Mouse (Mus musculus) mouse trophoblast stem cell (cell line): Measurements from ENCODE around the gene Mcee.

Experiments
- in situ Hi-C, 2 experiments: fragments of 300-500 bp; cut with MseI, MboI; formaldehyde crosslinking; loops; 2 replicates in 1 of 2; 3 replicates in 1 of 2; pipeline ENCODE4 v1.15.1; 2025

Gene Mcee

DNA sequence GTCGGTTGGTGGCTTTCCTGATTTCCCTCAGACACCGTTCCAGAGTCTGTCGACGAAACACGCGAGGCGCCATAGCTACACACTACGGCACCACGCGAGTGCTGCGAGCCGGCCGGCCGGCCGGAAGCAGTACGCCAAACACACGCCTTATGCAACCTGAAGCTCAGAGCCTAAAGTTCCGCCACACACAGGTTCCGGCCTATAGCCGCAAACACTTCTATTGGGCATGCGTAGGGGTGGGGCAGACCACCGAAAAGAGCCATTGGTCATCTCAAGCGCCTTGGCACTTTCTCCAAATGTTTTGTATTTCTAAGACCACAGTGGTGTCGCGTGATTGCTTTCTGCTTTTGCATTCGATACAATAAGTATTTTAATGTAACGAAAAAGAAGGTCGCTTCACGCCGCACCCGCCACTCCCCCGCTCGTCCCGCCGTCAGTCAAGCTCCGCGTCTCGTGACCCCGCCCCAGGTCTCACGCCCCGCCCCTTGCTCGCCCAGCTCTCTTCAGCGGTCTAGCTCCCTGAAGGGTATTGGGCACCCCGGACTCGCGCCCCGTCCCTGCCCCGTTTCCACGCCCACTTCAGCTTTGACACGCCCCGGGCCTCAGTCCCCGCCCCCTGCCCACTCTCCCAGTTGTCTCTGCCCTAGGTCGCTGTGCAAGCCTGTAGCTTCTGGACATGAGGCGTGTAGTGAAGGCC, at the start of gene Mcee, which contains the start of gene Mphosph10:
TSS of gene Mcee (plus strand) at position 486 of the 697 bp plus-strand sequence.
TSS of gene Mphosph10 (minus strand) at position 147 of the 697 bp plus-strand sequence.
- in situ Hi-C loops = no loop called here

DNA sequence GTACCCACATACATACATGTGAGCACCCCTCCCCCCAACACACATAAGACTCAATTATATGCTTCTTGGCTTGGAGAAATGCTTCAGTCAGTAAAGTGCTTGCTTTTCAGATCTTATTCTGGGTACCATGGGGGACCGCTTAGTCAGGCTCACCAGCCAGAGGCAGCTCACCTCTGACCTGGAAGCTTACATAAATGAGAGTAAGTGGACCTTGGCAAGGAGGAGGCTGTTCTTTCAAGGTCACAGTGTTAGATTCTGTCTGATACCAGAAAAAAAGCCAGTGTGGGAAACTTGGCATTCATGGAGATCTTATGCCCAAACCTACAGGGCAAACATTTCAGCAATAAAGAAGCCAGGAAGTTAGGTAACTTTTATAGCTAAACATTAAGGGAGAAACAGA, 44.6 kb upstream of the Mcee start:
- in situ Hi-C loops = no loop called here

DNA sequence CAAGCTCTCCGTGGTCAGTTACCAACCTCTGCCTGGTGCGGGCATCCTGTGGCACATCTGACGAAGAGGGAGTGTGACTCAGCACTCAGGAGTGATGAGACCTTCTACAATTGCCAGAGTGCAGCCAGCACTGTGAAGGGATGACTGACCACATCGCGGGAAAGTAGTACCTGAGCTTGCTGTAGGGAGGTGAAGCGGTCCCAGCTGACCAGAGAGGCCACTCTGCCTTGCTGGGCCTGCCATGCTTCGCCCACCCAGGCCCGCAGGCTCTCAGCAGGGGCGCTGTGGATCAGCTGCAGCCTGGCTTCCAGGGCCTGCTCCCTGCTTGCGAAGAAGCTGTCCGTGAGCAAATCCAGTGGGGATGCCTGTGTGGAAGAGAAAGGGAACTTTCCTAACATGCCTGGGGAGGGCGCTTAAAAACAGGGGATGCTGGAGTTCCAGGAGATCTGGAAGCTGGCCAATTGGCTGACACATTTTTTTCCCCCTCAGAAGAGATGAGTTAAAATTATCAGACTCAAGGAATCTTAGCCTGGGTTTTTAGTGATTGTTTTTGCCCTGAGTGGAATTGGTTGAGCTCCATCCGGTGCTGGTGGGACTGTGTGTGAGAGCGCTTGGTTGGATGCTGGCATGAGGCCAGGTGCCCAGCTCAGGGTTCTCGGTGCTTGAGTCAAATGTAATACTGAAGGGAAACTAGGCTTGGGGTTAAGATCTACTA, 43.1 kb upstream of the Mcee start:
- in situ Hi-C loops = no loop called here

- in situ Hi-C loops = no loop called here
These were observed 41.3 kb upstream of the Mcee start for GRCm38 (mm10) chr7:64351087-64351486.

GRCm38 (mm10) chr7:64354206-64354605, 38.2 kb upstream of the Mcee start:
- in situ Hi-C loops = no loop called here

GRCm38 (mm10) chr7:64356661-64357060, 35.7 kb upstream of the Mcee start:
- in situ Hi-C loops = no loop called here

DNA sequence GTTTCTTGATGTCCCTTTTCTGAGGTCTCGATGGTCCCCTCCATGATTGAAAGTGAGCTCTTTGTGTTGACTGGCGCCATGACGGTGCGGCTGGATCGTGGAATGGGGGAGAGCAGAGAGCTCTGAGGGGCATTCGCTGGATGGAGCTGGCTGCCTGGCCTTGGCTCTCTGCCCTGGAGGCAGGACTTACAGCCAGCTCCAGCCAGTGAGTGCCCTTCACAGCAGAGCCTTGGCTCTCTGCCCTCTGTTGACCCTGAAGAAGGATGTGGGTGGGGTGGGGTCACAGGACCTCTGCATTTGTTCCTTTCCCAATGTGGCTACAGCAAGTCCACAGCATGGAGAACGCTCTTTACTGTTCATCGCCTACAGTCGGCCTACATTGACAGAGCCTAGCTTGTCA, 35.0 kb upstream of the Mcee start:
- in situ Hi-C loops = no loop called here

DNA sequence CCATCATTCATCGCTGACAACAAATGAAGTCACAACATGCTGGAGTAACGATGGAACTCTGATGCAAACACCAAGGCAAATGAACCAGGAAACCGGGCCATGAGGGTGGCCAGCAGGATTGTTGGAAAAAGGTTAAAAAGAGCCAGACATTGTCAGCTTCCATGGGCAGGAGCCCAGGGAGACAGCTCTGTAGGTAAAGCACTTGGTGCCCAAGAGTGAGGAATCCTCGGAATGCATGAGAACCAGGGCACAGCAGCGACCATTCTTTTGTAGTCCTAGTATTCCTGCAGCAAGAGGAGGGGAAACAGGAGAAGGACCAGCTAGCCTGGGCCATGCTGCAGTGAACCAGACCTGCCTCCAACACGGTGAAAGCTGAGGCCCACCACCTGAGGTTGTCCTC, 33.7 kb upstream of the Mcee start:
- in situ Hi-C loops = no loop called here

DNA sequence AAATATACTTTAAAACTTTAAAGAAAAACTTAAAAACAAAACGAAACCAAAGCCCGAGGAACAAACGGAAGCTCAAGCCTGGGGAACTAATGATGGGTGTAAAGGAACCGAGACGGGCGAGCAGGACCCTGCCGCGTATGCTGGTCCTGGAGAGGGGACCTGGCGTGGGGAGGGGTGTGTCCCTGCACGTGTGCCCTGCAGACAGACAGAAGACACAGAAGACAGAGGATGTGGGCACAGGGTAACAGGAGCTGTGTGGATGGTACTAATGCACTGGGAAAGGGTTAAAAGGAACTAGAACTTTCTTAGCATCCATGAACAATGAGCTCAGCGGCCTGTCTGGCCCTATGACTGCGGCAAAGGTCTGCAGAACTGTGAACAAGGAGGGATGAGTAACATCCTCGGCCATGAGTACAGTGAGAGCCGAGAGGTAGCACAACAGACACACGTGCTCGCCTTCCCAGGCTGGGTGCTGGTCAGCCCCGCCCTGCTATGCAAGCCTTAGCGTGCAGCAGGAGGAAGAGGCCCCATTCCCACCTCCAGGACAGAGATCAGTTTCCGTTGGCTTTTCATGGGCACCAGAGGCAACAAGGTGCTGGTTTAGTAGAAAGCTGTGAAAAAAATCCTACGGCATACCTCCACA, 32.3 kb upstream of the Mcee start:
- in situ Hi-C loops = no loop called here

DNA sequence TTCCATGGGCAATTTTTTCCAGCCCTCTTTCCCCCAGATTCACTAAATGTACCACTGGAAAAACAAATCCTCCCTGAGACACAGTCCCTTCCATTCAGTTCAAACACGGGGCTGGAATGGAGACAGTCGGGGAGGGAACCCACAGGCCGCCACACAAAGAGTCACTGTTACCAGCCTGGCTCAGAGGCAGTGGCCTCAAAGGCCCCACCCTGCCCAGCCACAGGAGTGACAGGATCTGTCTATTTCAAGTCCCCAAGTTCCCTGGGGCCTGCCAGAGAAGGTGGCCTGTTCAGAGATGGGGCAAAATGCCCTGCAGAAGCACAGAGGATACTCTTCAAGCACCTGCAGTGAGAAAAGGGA, 31.8 kb upstream of the Mcee start:
- in situ Hi-C loops = no loop called here

- in situ Hi-C loops = no loop called here
These were observed 26.5 kb upstream of the Mcee start for GRCm38 (mm10) chr7:64365863-64366262.

DNA sequence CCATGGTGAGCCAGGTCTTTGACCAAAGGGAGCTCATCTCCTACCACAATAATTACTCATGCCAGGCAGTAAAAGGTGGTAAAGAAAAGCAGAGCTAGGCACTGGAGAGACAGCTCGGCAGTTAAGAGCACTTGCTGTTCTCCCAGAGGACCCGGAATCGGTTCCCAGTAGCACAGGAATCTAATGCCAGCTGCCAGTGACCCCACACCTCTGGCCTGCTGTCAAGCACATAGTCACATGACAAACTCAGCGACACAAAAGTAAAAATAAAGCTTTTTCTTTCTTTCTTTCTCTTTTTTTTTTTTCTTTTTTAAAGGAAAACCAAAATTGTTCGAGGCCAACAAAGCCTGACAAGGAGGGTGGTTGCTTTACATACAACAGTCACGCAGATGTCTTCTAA, 22.6 kb upstream of the Mcee start:
- in situ Hi-C loops = no loop called here

DNA sequence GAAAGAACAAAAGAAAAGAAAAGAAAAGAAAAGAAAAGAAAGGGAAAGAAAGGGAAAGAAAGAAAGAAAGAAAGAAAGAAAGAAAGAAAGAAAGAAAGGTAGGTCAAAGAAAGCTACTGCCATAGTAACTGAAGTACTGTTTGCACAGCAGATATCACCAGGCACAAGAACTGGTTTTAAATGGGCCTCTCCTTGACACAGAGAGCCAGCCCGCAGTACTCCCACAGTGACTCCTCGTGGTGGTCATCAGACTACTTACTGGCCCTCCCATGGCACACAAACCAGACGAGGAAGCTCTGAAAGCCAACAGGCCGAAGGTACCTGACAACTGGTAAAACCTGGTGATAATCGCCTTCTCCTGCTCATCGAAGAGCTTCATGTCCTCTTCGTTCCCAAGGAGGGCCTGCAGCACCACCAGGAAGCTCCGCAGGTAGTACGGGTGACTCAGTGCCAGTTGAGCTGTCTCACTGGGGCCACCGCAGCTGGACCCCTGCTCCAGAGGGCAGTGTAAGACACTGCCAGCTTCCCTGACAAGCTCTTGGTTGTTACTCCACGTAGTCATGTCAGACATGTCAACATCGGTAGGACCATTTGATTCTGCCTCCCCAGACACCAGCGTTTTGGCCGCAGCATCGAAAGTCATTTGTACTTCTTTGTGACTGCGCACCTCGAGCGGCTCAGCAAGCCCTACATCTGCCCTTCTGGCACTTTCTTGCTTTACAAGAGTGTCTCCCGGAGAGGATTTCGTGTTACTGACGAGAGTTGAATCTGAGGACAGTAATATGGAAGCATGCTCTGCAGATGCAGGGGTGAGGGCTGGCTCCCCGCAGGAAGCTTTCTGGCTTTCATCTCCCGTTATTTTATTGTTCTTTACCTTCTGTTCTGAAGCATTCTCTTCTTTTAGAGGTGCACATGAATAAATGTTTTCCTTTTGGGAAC, 20.2 kb upstream of the Mcee start:
- in situ Hi-C loops = no loop called here

DNA sequence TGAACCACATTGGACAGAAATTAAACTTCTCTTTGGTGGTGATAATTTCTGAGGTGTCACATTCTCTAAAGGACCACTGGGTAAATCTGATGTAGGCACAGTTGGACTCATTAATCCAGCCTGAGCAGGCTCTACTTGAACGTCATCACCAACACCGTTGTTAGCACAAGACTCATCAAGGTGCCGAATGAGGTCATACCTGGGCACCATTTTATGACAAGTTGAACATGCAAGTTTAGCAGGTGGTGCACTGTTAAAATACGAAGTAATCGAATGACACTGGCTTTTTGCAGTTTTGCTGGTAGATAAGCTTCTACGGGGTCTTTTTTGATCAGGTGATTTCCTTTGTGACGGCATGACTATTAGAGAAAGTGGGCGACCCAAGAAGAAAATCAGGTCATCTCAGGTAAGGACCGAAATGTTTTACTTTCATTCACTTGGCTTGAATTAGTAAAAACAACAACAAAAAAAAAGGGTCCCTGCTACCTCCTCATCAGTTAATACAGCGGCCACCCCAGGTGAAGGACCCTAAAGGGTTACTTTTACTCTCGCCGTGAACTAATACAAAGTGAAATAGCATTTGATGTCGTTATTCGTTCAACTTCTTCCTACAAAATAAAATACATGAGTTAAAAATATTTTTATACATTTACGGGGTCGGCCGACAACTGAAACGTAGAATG, 19.1 kb upstream of the Mcee start:
- in situ Hi-C loops = no loop called here

DNA sequence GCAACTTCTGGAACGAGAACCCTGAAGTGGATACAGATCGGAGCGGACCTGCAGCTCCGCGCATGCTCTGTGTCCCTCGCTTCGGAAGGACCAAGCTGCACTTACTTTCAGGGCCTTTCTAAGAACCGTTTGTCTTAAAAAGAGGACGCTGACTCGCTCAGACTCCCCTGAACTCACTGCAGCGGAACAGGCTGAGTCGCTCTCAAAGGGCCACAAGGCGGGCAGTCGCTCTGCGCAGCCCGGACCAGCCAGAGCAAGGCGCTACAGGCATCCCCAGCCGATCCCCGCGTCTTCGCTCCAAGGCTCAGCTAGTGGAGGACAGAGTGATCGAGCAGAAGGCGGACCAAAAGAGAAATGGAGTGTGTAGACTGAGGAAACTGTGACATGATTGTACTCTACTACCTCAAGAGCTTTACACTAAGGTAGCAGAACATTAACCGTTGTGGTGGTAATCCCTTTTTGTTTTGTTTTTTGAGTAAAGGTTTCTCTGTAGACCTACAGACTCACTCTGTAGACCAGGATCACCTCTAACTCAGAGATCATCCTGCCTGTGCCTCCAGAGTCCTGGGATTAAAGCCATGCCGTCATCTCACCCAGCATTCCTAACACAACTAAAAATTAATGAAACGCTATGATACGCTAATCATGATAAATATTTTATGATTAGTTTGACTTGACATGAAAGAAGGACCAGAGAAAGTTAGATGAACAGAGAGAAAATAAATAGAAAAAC, 18.4 kb upstream of the Mcee start, which contains the start of gene Fan1:
TSS of gene Fan1 (minus strand) at position 266 of the 733 bp plus-strand sequence.
- in situ Hi-C loops = no loop called here

GRCm38 (mm10) chr7:64391479-64391878, 928 bp upstream of the Mcee start:
- in situ Hi-C loops = no loop called here

DNA sequence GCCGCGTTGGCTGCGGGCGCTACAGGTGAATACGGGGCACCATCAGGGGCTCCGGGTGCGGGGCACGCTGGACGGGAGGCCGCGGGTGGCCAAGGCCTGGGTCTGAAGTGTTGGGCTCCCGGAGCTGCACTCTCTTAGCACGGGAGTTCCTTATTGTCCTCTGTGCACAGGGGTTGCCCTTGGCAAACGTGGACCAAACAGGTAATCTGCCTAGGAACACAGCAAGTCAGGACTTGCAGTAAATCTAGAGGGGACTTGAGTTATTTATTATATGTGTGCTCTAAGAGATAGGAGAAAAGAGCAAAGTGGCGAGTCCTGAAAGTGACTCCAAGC, 378 bp downstream of the Mcee start:
- in situ Hi-C loops = no loop called here

DNA sequence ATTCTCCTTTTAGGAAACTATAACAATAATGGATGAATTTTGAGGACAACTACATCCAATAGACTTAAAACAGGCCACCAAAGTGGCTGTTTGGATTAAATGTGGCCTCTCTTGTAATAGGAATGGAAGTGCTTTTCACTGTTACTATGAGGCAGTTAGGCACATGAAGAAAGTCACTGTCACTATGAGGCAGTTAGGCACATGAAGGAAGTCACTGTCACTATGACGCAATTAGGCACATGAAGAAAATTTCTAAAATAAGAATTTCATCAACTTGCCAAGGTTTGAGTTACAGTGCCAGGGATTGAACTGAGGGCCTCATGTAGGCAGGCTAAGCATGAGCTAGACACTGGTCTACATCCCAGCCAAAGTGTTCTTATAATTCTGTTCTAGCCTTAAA, 8.3 kb downstream of the Mcee start:
- in situ Hi-C loops = loop anchor here in 1 of 2 experiments (25.0 kb wide), 1 partner anchor 337 kb away; no protein-coding TSS in a partner anchor

DNA sequence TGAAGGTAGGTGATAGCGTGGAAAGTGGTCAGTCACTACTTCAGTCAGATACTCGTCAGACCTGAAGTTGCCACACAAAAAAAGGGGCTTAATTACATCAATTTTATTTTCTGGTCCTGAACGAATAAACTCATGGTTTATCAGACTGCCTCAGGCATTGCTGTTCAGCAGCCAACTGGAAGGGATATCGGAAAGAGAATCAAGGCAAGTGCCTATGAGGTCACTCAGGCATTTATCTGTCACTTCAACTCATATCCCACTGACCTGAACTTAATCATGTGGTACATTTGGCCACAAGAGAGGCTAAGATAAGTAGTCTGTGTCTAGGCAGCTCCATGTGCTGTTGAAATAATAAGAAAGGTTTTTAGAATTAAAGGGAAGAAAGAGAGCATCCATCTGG, 10.0 kb downstream of the Mcee start:
- in situ Hi-C loops = loop anchor here in 1 of 2 experiments (25.0 kb wide), 1 partner anchor 335 kb away; no protein-coding TSS in a partner anchor

DNA sequence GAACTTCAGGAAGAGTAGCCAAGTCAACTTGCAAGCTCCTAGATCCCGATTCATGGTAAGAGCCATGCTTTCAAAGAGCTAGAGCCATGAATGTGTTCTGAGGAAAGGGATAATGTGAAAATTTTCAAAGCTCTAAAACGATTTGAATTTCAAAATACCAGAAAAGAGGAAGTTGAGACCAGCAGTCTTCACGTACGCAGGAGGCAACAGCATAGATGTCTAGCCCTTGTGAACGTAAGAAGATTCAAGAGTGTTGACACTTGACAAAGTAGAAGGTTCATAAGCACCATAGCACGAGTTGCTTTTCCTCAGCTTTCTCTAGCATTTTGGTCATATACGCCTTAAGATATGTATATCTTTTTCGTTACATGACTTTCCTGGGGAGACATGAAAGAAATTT, 11.6 kb downstream of the Mcee start:
- in situ Hi-C loops = loop anchor here in 1 of 2 experiments (25.0 kb wide), 1 partner anchor 333 kb away; no protein-coding TSS in a partner anchor
